Mouse (Mus musculus): ENCODE data around the gene Lrch1. TPM values are rescaled to one million over a fixed set of nuclear protein-coding genes. Genes with fewer than 3 reads are reported as not detected.

The Lrch1 gene
- 10.1 and 10.4 TPM in 2 replicates for polyA plus RNA-seq (2014; fragmentation: Nextera tagmentation; extraction: Ambion mirVana)

DNA sequence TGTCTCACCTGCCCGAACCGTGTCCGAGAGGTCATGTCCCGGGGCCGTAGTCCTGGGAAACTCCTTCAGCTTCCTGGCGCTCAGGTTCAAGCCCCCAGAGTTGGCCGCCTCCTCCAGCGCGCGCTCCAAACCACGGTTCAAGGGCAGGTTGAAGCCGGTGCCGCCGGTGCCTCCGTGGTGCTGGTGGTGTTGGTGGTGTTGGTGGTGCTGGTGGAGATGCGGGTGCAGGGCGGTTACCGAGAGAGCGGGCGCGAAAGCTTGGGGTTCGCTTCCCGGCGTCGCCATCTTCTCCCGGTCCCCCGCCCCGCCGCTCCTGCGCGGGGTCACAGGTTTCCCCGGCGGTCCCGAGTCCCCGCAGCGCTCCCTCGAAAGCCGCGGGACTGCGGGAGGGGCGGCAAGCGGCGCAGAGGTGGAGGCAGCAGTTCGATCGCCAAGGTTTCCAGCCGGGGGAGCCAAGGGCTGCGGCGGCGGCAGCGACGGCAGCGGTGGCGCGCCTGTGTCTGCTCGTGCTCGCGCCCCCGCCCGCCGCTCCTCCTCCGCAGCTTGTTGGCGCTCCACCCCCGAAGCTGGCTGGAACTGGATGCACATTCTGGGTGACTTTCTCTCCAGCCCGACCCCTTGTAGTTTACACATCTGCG, at the start of gene Lrch1:
TSS of gene Lrch1 (minus strand) at position 501 of the 638 bp plus-strand sequence.
- peak; percentile 86 for DNase-seq (ENCODE audit: low spot score)
- H3K27ac ChIP-seq (replicated peaks; ENCODE audit: low read depth, low read length), result peak within 1 kb of the TSS; percentile 65

DNA sequence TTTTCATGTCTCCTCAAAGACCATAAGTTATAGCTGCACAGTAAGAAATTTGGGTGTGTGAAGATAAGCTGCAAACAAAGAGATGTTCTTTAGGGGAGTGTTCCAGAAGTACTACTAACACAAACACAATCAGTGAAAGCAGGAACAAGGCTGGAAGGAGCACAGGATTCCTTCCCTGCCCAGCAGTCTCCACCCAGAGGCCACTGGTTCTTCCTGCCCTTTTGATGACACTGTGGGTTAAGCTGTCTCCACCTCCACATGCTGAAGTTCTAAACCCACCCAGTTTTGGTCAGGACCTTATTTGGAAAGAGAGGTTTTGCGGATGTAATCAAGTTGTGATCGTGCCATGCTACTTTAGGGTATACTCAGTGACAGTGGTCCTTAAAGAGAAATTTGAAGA, 49.4 kb upstream of the Lrch1 start:
- Histone ChIP-seq H3K4me3 (ENCODE audit: low read depth, low read length) (no peak overlapping the region), H3K4me2 (ENCODE audit: low read depth, low read length) (no peak overlapping the region), H3K9ac (replicated peaks; ENCODE audit: low read length) (no peak overlapping the region), H3K4me1 (ENCODE audit: control insufficient read depth, insufficient read depth, low read length) (no peaks in the 10 kb centered on the region), H3K9me3 (replicated peaks; ENCODE audit: control insufficient read depth, low read length) (no peaks in the 10 kb centered on the region), H3K27ac (replicated peaks; ENCODE audit: low read depth, low read length) (no peak overlapping the region), H3K36me3 (replicated peaks; ENCODE audit: control insufficient read depth, insufficient read depth, low read depth, low read length) (no peaks in the 10 kb centered on the region), H3K27me3 (ENCODE audit: control insufficient read depth, insufficient read depth, low read length) (no peaks in the 10 kb centered on the region)
- WGBS, result 86% methylated on average over 2 of the region's 2 CpGs
- DNase-seq (ENCODE audit: low spot score) (no peak), ATAC-seq (replicated peaks; ENCODE audit: insufficient number of reproducible peaks, low FRiP score, low TSS enrichment, low read depth) (no peak)

More for the DNA sequence above, at the start of gene Lrch1:
- peak within 1 kb of the TSS; percentile 90 for H3K4me3 ChIP-seq (ENCODE audit: low read depth, low read length)
- H3K4me2 ChIP-seq (ENCODE audit: low read depth, low read length), result peak within 1 kb of the TSS; percentile 85
- H3K9ac ChIP-seq (replicated peaks; ENCODE audit: low read length), result peak within 1 kb of the TSS; percentile 87
- ATAC-seq (replicated peaks; ENCODE audit: insufficient number of reproducible peaks, low FRiP score, low TSS enrichment, low read depth), result peak; percentile 39
- WGBS, result under 1% methylated on average over 54 of the region's 65 CpGs
- no peaks in the 10 kb centered on the region for H3K27me3 ChIP-seq (ENCODE audit: control insufficient read depth, insufficient read depth, low read length)
- no peaks in the 10 kb centered on the region for H3K9me3 ChIP-seq (replicated peaks; ENCODE audit: control insufficient read depth, low read length)
- H3K4me1 ChIP-seq (ENCODE audit: control insufficient read depth, insufficient read depth, low read length), result 0 out of 2 replicates have a peak, but pooled peaks cover 2% of the 10 kb centered on the region
- H3K36me3 ChIP-seq (replicated peaks; ENCODE audit: control insufficient read depth, insufficient read depth, low read depth, low read length), result no peaks in the 10 kb centered on the region

- no peak overlapping the region for H3K27ac ChIP-seq (replicated peaks; ENCODE audit: low read depth, low read length)
- H3K4me3 ChIP-seq (ENCODE audit: low read depth, low read length), result no peak overlapping the region
- no peak overlapping the region for H3K4me2 ChIP-seq (ENCODE audit: low read depth, low read length)
- H3K36me3 ChIP-seq (replicated peaks; ENCODE audit: control insufficient read depth, insufficient read depth, low read depth, low read length), result no peaks in the 10 kb centered on the region
- no peaks in the 10 kb centered on the region for H3K4me1 ChIP-seq (ENCODE audit: control insufficient read depth, insufficient read depth, low read length)
- H3K27me3 ChIP-seq (ENCODE audit: control insufficient read depth, insufficient read depth, low read length), result no peaks in the 10 kb centered on the region
- H3K9ac ChIP-seq (replicated peaks; ENCODE audit: low read length), result no peak overlapping the region
- no peaks in the 10 kb centered on the region for H3K9me3 ChIP-seq (replicated peaks; ENCODE audit: control insufficient read depth, low read length)
- no peak for DNase-seq (ENCODE audit: low spot score)
- ATAC-seq (replicated peaks; ENCODE audit: insufficient number of reproducible peaks, low FRiP score, low TSS enrichment, low read depth), result no peak
- 71% methylated on average over 3 of the region's 3 CpGs for WGBS
These were observed 48.9 kb upstream of the Lrch1 start for GRCm38 (mm10) chr14:74996556-74996955.

DNA sequence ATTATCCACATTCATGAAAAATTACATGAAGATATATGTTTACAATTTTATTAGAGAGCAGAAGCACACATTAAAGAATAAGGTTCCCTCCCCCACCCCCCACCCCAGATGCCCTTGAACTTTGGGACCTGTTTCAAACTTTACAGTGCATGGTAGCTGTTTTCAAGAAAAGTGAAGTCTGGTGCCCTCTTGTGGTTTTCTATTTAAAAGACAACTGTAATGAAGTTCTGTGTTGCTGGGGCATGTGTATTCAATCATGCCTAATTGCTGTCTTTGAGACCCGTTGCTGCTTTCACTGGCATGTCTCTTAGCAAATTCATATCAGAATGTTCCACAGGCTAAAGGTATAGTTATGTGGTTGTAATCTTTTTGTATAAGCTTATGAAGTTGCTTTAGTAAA, 42.8 kb upstream of the Lrch1 start:
- Histone ChIP-seq H3K27ac (replicated peaks; ENCODE audit: low read depth, low read length) (no peak overlapping the region), H3K4me2 (ENCODE audit: low read depth, low read length) (no peak overlapping the region), H3K9me3 (replicated peaks; ENCODE audit: control insufficient read depth, low read length) (no peaks in the 10 kb centered on the region), H3K4me3 (ENCODE audit: low read depth, low read length) (no peak overlapping the region), H3K27me3 (ENCODE audit: control insufficient read depth, insufficient read depth, low read length) (no peaks in the 10 kb centered on the region), H3K4me1 (ENCODE audit: control insufficient read depth, insufficient read depth, low read length) (no peaks in the 10 kb centered on the region), H3K9ac (replicated peaks; ENCODE audit: low read length) (no peak overlapping the region), H3K36me3 (replicated peaks; ENCODE audit: control insufficient read depth, insufficient read depth, low read depth, low read length) (no peaks in the 10 kb centered on the region)
- DNase-seq (ENCODE audit: low spot score) (peak; percentile 93), ATAC-seq (replicated peaks; ENCODE audit: insufficient number of reproducible peaks, low FRiP score, low TSS enrichment, low read depth) (no peak; the same call in 1 of the 2 replicates)
- 3% methylated on average over 1 of the region's 1 CpGs for WGBS

- Histone ChIP-seq H3K4me3 (ENCODE audit: low read depth, low read length) (no peak overlapping the region), H3K4me2 (ENCODE audit: low read depth, low read length) (no peak overlapping the region), H3K27me3 (ENCODE audit: control insufficient read depth, insufficient read depth, low read length) (no peaks in the 10 kb centered on the region), H3K4me1 (ENCODE audit: control insufficient read depth, insufficient read depth, low read length) (no peaks in the 10 kb centered on the region), H3K27ac (replicated peaks; ENCODE audit: low read depth, low read length) (no peak overlapping the region), H3K36me3 (replicated peaks; ENCODE audit: control insufficient read depth, insufficient read depth, low read depth, low read length) (no peaks in the 10 kb centered on the region), H3K9ac (replicated peaks; ENCODE audit: low read length) (no peak overlapping the region), H3K9me3 (replicated peaks; ENCODE audit: control insufficient read depth, low read length) (no peaks in the 10 kb centered on the region)
- WGBS, result 82% methylated on average over 4 of the region's 4 CpGs
- ATAC-seq (replicated peaks; ENCODE audit: insufficient number of reproducible peaks, low FRiP score, low TSS enrichment, low read depth) (no peak), DNase-seq (ENCODE audit: low spot score) (no peak)
These were observed 42.2 kb upstream of the Lrch1 start for GRCm38 (mm10) chr14:74989909-74990308.

DNA sequence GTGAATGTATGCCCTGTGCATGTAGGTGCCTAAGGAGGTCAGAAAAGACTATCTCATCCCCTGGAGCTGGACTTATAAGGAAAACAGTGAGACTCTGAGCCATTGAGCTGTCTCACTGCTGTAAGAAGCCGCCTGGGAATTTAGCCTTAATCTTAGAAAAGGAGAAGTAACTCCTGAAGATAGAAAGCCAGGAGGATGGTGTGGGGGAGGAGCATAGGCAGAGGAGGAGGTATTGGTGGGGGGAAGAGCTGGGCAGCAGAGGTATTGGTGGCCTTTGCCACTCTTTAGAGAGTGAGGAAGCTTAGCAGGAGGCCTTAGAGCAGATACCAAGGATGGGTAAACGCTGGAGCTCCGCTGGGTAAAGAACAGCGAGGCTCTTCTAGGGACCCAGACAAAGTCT, 41.6 kb upstream of the Lrch1 start:
- Histone ChIP-seq H3K4me3 (ENCODE audit: low read depth, low read length) (no peak overlapping the region), H3K4me2 (ENCODE audit: low read depth, low read length) (no peak overlapping the region), H3K9me3 (replicated peaks; ENCODE audit: control insufficient read depth, low read length) (no peaks in the 10 kb centered on the region), H3K36me3 (replicated peaks; ENCODE audit: control insufficient read depth, insufficient read depth, low read depth, low read length) (no peaks in the 10 kb centered on the region), H3K27ac (replicated peaks; ENCODE audit: low read depth, low read length) (no peak overlapping the region), H3K27me3 (ENCODE audit: control insufficient read depth, insufficient read depth, low read length) (no peaks in the 10 kb centered on the region), H3K4me1 (ENCODE audit: control insufficient read depth, insufficient read depth, low read length) (no peaks in the 10 kb centered on the region), H3K9ac (replicated peaks; ENCODE audit: low read length) (no peak overlapping the region)
- WGBS, result 43% methylated on average over 4 of the region's 4 CpGs
- ATAC-seq (replicated peaks; ENCODE audit: insufficient number of reproducible peaks, low FRiP score, low TSS enrichment, low read depth) (no peak), DNase-seq (ENCODE audit: low spot score) (no peak)

GRCm38 (mm10) chr14:74986527-74986926, 38.9 kb upstream of the Lrch1 start:
- ATAC-seq (replicated peaks; ENCODE audit: insufficient number of reproducible peaks, low FRiP score, low TSS enrichment, low read depth), result no peak
- H3K9me3 ChIP-seq (replicated peaks; ENCODE audit: control insufficient read depth, low read length), result no peaks in the 10 kb centered on the region
- no peaks in the 10 kb centered on the region for H3K4me1 ChIP-seq (ENCODE audit: control insufficient read depth, insufficient read depth, low read length)
- no peak overlapping the region for H3K27ac ChIP-seq (replicated peaks; ENCODE audit: low read depth, low read length)
- WGBS, result 55% methylated on average over 3 of the region's 3 CpGs
- H3K27me3 ChIP-seq (ENCODE audit: control insufficient read depth, insufficient read depth, low read length), result no peaks in the 10 kb centered on the region
- no peak overlapping the region for H3K9ac ChIP-seq (replicated peaks; ENCODE audit: low read length)
- no peak overlapping the region for H3K4me2 ChIP-seq (ENCODE audit: low read depth, low read length)
- DNase-seq (ENCODE audit: low spot score), result no peak
- no peaks in the 10 kb centered on the region for H3K36me3 ChIP-seq (replicated peaks; ENCODE audit: control insufficient read depth, insufficient read depth, low read depth, low read length)
- H3K4me3 ChIP-seq (ENCODE audit: low read depth, low read length), result no peak overlapping the region

DNA sequence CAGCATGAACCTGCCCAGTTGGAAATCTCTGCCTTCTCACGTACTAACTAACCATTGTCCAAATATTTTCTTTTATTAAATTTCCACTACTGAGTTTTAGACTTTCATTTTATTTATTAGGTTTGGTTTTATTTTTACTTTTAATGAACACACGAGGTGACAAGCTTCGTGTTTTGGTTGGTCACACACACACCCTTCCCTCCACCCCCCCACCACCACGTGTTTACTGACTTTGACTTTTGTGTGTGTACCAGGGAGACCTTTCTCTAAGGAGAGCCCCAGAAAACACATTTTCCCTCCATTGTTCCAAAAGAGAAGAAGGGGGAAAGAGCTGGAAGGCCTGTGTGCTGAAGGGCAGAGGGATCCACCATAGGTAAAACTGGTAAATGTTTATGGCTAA, 38.0 kb upstream of the Lrch1 start:
- H3K9ac ChIP-seq (replicated peaks; ENCODE audit: low read length), result no peak overlapping the region
- H3K4me2 ChIP-seq (ENCODE audit: low read depth, low read length), result no peak overlapping the region
- H3K27ac ChIP-seq (replicated peaks; ENCODE audit: low read depth, low read length), result no peak overlapping the region
- DNase-seq (ENCODE audit: low spot score) (no peak), ATAC-seq (replicated peaks; ENCODE audit: insufficient number of reproducible peaks, low FRiP score, low TSS enrichment, low read depth) (no peak)
- no peaks in the 10 kb centered on the region for H3K4me1 ChIP-seq (ENCODE audit: control insufficient read depth, insufficient read depth, low read length)
- 58% methylated on average over 4 of the region's 4 CpGs for WGBS
- no peaks in the 10 kb centered on the region for H3K36me3 ChIP-seq (replicated peaks; ENCODE audit: control insufficient read depth, insufficient read depth, low read depth, low read length)
- H3K4me3 ChIP-seq (ENCODE audit: low read depth, low read length), result no peak overlapping the region
- H3K9me3 ChIP-seq (replicated peaks; ENCODE audit: control insufficient read depth, low read length), result no peaks in the 10 kb centered on the region
- no peaks in the 10 kb centered on the region for H3K27me3 ChIP-seq (ENCODE audit: control insufficient read depth, insufficient read depth, low read length)
